Mouse (Mus musculus): ENCODE data around the gene Zfp988.
"Not testable (repeated sequence)": the region's sequence is repeated elsewhere in the genome, so short reads cannot be mapped to it uniquely, and the experiment has no call there.

DNA sequence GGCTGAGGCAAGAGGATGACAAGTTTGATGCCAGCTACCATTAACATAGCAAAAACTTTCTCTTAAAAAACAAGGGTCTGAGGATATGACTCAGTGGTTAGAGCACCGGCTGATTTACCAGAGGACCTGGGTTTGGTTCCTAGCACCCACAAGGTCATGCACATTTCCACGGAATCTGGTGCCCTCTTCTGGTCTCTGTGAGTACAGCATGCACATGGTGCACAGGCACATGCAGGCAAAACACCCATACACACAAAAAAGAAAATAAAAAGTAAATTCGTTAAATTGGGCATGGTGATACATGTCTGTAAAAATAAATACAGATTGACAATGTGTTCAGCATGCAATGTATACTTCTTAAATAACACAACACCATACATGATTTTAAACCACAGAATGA is 34.8 kb downstream of the Zfp988 start:
- TF ChIP-seq POLR2A (IDR thresholded peaks at IDR 0.05; ENCODE audit: extremely low read depth, insufficient read depth, low read length); CTCF (IDR thresholded peaks at IDR 0.05; ENCODE audit: low read depth, low read length): not testable (repeated sequence)

Measured in liver, adult 2 months (tissue).